Mouse (Mus musculus) frontal cortex, postnatal 14 days (tissue): ENCODE results near the gene Cdk2ap2.
"Not testable (repeated sequence)": the region's sequence is repeated elsewhere in the genome, so short reads cannot be mapped to it uniquely, and the experiment has no call there.

Experiments
- DNase-seq, 2 experiments: peaks; one replicate each; pipeline ENCODE4 v3.0.0; 2022; ENCODE audit warnings: low spot score in 2 of 2

Gene Cdk2ap2

GRCm38 (mm10) chr19:4096642-4097440, at the start of gene Cdk2ap2:
Gene Cdk2ap2, plus strand, starts transcription at chr19:4097182.
- peak; percentile 99 to 100 for DNase-seq

DNA sequence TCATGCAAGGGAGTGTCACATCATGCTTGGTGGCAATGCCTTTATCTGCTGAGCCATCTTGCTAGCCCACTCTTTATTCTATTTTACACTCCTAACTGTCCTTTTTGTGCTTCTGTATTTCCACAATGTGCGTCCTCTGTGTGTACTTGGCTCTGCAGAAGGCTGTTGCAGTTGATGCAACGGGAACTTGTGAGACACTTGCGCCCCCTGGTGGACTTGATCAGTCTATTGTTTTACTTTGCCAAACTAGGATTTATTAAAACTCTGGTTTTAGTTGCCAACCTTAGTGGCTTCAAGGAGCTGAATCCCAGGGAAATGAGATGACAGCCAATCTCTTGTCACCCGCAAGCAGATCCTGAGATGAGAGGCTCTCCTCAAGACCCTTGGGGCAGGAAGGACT, 49.1 kb upstream of the Cdk2ap2 start:
- peak in 1 of 2 experiments; percentile 53 for DNase-seq

DNA sequence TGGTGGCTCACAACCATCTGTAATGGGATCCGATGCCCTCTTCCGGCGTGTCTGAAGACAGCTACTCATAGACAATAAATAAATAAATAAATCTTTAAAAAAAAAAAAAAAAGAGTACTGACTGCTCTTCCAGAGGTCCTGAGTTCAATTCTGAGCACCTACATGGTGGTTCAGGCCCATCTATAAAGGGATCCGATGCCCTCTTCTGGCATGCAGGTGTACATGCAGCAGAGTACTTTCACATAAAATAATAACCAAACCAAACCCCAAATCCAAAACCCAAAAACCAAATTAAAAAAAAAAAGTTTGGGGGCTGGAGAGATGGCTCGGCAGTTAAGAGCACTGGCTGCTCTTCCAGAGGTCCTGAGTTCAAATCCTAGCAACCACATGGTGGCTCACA, 47.9 kb upstream of the Cdk2ap2 start:
- not testable (repeated sequence) for DNase-seq

DNA sequence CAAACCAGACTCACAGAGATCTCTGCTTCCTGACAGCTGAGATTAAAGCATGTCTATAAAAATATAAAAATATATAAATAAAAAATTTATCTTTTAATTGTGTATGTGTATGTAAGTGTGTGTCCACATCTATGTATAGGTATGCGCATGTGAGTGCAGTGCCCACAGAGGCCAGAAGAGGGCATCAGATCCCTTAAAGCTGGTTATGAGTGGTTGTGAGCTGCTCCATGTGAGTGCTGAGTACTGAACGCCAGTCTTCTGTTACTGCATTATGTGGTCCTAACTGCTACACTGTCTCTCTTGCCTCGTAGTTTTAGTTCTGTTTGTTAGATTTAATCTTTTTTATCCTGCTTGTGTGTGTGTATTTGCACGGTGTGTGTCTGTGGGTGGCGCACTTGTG, 46.0 kb upstream of the Cdk2ap2 start:
- DNase-seq: no peak

DNA sequence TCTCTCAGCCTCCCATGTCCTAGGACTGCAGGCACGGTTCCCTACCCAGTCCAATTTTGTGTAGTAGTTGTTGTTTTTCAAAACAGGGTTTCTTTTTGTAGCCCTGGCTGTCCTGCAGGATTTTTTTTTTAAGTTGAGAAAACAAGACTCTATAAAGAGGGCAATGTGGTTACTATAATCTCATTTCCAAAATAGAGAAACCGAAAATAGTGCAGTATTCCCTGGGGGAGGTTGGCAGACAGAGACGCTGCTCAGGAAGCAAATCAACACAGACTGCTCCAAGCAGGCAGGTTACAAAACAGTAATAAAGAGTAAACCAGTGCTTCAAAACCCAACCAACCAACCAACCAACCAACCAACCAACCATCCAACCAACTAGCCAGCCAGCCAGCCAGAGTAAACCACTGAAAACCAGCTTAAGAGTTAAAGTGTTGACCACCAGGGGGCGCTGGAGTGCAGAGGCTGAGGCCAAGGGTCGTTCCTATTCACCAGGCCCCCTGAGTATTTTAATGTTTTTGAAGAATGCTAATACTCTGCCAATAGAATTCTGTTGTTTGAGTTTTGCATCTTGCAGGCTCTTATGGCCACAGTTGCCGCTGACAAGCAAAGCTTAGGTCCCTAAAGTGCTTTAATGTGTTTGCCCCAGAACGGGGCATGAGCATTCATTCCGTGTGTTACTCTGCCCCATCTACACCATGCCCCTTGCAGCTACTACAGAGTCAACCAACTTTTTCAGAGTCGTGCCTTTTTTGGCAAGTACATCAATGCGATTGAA, 45.1 kb upstream of the Cdk2ap2 start:
- DNase-seq: peak in 1 of 2 experiments; percentile 28

DNA sequence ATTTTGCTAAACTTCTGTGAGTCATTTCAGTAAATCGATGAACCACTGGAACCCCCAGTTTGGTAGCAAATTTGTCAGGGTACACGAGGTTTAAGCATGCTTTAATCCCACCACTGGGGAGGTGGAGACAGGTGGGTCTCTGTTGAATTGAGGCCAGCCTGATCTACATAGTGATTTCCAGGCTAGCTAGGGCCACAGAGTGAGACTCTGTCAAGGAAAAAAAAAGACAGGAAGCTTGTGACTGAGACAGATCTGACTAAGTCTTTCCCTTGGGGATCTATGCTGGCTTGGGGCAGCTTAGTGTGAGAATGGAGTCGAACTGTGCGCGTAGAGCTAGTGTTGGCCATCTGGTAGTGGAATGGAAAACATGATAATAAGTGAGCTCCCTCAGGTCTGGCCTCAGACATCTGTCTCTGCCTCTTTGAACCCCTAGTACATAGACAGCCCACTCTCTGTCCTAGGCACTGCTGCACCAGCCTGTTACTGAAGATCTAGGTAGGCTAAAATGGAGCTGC, 44.4 kb upstream of the Cdk2ap2 start:
- no peak for DNase-seq

DNA sequence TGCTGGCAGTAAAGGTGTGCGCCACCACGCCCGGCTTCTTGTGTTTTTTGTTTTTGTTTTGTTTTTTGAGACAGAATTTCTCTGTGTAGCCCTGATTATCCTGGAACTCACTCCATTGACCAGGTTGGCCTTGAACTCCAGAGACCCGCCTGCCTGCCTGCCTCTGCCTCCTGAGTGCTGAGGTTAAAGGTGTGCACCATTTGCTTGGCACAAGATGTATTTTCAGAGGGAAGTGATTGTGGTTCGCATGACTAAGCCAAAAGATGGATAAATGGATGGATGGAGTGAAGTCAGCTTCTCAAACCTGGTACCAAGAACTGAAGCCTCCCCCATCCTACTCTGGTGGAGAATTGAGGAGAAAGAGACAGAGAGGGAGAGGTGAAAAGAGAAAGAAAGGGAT, 42.4 kb upstream of the Cdk2ap2 start:
- DNase-seq: no peak

DNA sequence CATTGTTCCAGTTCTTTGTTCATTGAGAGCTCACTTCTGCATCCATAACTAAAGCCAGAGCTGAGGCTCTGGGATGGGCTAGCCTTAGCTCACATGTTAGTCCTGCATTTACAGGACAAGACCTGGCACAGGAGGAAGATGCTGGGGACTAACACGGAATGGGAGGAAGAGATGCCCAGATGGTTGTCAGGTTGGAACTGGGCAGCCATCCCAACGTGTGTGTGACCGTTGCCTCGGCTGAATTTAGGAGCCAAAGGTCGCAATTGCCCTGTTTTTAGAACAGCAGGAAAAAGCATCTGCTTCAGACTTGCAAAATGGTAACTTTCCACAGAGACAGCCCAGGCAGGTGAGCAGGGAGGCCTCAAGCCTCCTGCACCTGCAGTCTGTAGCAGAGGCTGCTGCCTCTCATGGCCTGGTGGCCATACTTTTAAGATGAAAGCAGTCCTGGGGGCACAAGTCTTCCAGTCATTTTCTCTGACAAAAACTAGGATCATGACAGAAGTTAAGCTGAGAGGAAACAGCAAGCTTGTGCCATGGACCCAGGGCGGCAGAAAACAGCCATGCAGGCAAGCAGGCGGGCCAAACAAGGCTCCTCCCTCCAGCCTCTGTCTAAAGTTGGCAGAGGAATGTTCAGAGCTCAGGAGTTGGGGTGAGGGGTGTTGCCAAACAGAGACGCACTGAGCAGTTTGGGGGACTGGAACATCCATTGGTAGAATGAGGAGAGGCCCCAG, 41.6 kb upstream of the Cdk2ap2 start:
- DNase-seq: no peak

DNA sequence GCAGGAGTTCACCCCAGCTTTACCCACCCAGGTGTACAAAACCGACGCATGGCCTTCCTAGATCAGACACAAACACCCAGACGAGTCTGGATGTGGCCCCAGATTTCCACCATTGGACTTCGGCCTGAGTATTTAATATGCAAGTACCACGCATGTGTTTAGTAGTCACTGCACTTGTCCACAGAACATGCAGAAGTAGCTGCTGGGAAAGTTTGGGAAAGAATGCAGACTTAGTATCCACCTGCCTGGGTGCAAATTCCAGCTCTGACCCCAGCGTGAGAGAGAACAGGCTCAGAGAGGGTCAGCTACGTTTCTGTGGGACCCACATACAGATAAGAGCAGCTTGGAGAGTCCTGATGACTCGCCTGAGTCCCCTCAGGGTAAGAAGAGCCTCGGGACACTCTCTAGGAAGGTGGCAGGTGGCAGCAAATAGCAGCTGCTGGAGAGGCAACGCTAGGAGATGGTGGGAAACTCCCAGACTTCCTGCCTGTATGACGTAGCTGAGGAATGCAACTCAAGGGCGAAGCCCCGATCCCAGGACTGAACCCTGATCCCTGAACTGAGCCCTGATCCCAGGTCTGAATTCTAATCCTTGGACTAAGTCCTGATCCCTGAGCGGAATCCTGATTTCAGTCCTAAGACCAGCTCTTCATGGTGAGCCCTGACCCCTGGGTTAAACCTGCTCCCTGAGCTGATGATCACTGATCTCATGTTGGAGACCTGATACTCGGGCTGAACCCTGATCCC, 40.9 kb upstream of the Cdk2ap2 start:
- DNase-seq: no peak

DNA sequence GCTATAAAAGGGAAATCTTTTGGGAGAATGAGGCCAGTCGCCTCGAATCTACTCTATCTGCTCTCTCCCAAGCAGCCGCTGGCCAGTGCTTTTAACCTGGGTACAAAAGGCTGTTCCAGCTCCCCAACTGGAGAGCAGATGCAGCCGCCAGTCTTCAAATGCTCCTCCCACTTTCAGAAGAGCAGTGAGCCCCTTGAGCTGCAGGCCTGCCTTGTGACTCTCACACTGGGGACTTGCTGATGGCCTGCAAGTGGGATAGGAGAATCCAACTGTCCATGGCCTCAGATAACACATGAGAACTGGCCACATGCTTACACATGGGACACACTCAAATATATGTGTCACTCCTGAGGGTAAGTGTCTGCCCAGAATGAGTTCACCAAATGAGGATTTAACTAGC, 40.3 kb upstream of the Cdk2ap2 start:
- DNase-seq: no peak

GRCm38 (mm10) chr19:4057389-4057788, 39.6 kb upstream of the Cdk2ap2 start:
- DNase-seq: no peak

GRCm38 (mm10) chr19:4057962-4058361, 39.0 kb upstream of the Cdk2ap2 start:
- DNase-seq: no peak

- DNase-seq: no peak
These were observed 38.4 kb upstream of the Cdk2ap2 start for GRCm38 (mm10) chr19:4058581-4058980.

- DNase-seq: no peak
These were observed 37.8 kb upstream of the Cdk2ap2 start, which contains the start of gene Gstp3 for GRCm38 (mm10) chr19:4059069-4059740. Gene Gstp3, minus strand, starts transcription at chr19:4059569.

GRCm38 (mm10) chr19:4060044-4060898, 36.7 kb upstream of the Cdk2ap2 start:
- not testable (repeated sequence) for DNase-seq

- no peak for DNase-seq
These were observed 36.0 kb upstream of the Cdk2ap2 start for GRCm38 (mm10) chr19:4060899-4061465.

- not testable (repeated sequence) for DNase-seq
These were observed 33.6 kb upstream of the Cdk2ap2 start for GRCm38 (mm10) chr19:4063357-4063756.

- DNase-seq: not testable (repeated sequence)
These were observed 32.5 kb upstream of the Cdk2ap2 start for GRCm38 (mm10) chr19:4064501-4064900.

DNA sequence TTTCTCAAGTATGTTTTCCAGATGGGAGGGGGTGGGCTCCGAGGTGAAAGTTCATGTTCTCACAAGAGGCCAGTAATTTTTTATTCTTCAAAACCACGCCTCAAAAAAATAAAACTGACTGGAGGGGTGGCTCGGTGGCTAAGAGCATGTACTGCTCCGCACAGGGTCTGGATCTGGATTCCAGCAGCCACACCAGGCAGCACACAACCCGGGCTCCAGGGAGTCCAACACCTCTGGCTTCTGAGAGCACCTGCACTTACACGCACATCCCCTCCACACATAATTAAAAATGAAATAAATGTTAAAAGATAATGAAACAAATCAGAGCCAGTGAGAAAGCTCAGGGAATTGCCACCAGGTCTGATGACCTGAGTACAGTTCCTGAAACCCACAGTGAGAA, 30.7 kb upstream of the Cdk2ap2 start:
- no peak for DNase-seq
